Mouse (Mus musculus) kidney, embryonic 14.5 days (tissue): ENCODE data around the gene Efcab14. TPM values are rescaled to one million over a fixed set of nuclear protein-coding genes. Genes with fewer than 3 reads are reported as not detected.

Experiments
- ATAC-seq: fragments of 200-750 bp; cut with Nextera tagmentation; 2 replicates; pipeline ENCODE4 v1.8.0; 2017; ENCODE audit warnings: moderate number of reproducible peaks, mild to moderate bottlenecking, moderate TSS enrichment, moderate library complexity; ENCODE audit not compliant: low FRiP score, low TSS enrichment
- H3K27ac ChIP-seq: fragments of 300-500 bp; sonication (generic); 2 replicates; pipeline ENCODE4 v1.5.1; 2014; ENCODE audit warnings: low read depth, mild to moderate bottlenecking, low read length, moderate library complexity, mixed read lengths
- H3K27me3 ChIP-seq: fragments of 300-500 bp; sonication (generic); 2 replicates; pipeline ENCODE4 v1.6.1; 2014; ENCODE audit warnings: mild to moderate bottlenecking, low read length; ENCODE audit not compliant: control insufficient read depth, insufficient read depth
- H3K36me3 ChIP-seq: fragments of 300-500 bp; sonication (generic); 2 replicates; pipeline ENCODE4 v1.6.1; 2014; ENCODE audit warnings: low read length, mixed read lengths; ENCODE audit not compliant: control insufficient read depth, insufficient read depth
- H3K4me1 ChIP-seq: fragments of 300-500 bp; sonication (generic); 2 replicates; pipeline ENCODE4 v1.6.1; 2014; ENCODE audit warnings: low read length, mixed read lengths; ENCODE audit not compliant: control insufficient read depth, insufficient read depth
- H3K4me2 ChIP-seq: fragments of 300-500 bp; sonication (generic); replicated peaks from 2 replicates; pipeline ENCODE4 v1.6.1; 2014; ENCODE audit warnings: low read depth, mild to moderate bottlenecking, low read length
- H3K4me3 ChIP-seq: fragments of 300-500 bp; sonication (generic); 2 replicates; pipeline ENCODE4 v1.5.1; 2014; ENCODE audit warnings: mild to moderate bottlenecking, low read length
- H3K9ac ChIP-seq: fragments of 300-500 bp; sonication (generic); 2 replicates; pipeline ENCODE4 v1.6.1; 2014; ENCODE audit warnings: low read depth, mild to moderate bottlenecking, low read length, moderate library complexity
- H3K9me3 ChIP-seq: fragments of 300-500 bp; sonication (generic); 2 replicates; pipeline ENCODE4 v1.6.1; 2016; ENCODE audit warnings: low read length; ENCODE audit not compliant: control insufficient read depth
- WGBS: fragments of 180-500 bp; shearing (Covaris S2); extraction: QIAGEN DNeasy Blood & Tissue Kit; methylation state at CpG from one replicate; pipeline ENCODE4 v1.1.7; 2014; 5-methylcytosine and 5-hydroxymethylcytosine counted together
- polyA plus RNA-seq: library from polyadenylated mRNA; unstranded; fragments of >200 nt; fragmentation: Nextera tagmentation; extraction: Ambion mirVana; gene quantifications from 2 replicates; pipeline ENCODE4 v1.2.1, GENCODE M21; 2014

Efcab14 gene
- polyA plus RNA-seq, 1 experiment from 2014 or later = 54.1 TPM

DNA sequence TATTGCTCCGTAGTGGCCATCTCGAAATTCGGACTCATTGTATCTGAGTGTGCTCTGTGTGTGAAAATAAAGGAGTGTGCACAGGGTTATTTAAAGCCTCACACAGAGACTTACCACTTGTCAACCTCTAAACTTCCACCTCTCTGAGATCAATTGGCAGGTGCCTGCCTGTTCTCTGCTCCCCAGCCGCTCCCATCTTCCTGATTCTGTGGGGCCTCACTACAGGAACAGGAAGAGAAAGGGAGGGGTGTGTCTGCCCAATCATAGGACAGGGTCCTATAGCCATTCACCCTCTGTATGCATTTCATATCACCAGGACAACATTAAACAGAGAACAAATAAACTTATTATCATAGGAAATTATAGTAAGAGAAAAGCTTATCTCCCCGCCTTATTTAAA lies 3.8 kb upstream of the Efcab14 start:
- WGBS = 73% methylated on average over 5 of the region's 5 CpGs
- no peak overlapping the region for H3K4me2 ChIP-seq
- H3K36me3 ChIP-seq = no peaks in the 10 kb centered on the region
- H3K27me3 ChIP-seq = no peaks in the 10 kb centered on the region
- H3K4me3 ChIP-seq = no peak overlapping the region
- H3K9me3 ChIP-seq = no peaks in the 10 kb centered on the region
- no peak overlapping the region for H3K27ac ChIP-seq
- no peak for ATAC-seq
- no peak overlapping the region for H3K9ac ChIP-seq
- H3K4me1 ChIP-seq = peaks cover 7% of the 10 kb centered on the region

DNA sequence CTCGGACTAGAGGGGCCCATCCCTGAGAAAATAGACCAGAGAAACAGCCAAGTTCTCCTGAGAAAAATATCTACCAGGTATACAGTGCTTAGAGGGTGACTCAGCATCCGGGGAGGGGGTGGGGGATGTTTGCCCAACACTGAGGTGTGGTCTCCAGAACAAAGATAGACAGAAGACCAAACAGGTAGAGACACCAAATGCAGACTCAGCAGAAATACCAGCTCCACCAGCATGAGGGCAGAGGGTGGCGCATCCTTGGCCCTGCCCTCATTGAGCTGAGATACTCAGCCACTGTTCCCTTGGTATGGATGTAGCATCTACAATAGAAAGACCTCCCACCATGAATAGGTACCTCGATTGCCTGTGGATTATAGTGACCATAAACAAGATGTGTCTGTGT lies 2.7 kb upstream of the Efcab14 start:
- Histone ChIP-seq H3K4me2 (no peak overlapping the region), H3K27ac (no peak overlapping the region), H3K9ac (no peak overlapping the region), H3K4me1 (peaks cover 18% of the 10 kb centered on the region), H3K9me3 (no peaks in the 10 kb centered on the region), H3K36me3 (no peaks in the 10 kb centered on the region), H3K27me3 (no peaks in the 10 kb centered on the region), H3K4me3 (no peak overlapping the region)
- WGBS = 69% methylated on average over 4 of the region's 4 CpGs
- ATAC-seq = no peak

DNA sequence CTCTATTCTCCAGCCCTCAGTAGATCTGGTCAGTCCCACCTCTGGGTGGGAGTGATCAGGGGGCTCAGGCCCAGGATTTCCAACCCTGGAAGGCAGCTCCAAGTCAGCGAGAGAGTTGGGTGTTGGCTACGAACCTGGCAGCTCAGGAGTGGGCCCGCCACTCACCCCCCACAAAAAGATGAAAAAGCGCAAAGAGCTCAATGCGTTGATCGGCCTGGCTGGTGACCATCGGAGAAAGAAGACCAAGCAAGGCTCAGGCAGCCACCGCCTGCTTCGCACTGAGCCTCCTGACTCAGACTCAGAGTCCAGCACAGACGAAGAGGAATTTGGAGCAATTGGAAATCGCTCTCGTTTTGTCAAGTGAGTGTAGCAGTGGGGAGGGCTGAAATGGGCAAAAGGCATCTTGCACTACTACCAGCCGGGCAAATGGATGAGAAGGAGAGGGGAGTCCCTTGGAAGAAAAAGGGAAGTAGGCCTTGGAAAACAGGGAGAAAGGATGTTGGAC lies 989 bp downstream of the Efcab14 start:
- Histone ChIP-seq H3K4me2 (peak overlapping the region; percentile 68), H3K9me3 (no peaks in the 10 kb centered on the region), H3K4me3 (peak overlapping the region; percentile 83), H3K36me3 (peaks cover 20% of the 10 kb centered on the region), H3K27me3 (no peaks in the 10 kb centered on the region), H3K4me1 (peaks cover 20% of the 10 kb centered on the region), H3K27ac (no peak overlapping the region), H3K9ac (peak overlapping the region; percentile 87)
- no peak for ATAC-seq
- WGBS = 39% methylated on average over 13 of the region's 13 CpGs

DNA sequence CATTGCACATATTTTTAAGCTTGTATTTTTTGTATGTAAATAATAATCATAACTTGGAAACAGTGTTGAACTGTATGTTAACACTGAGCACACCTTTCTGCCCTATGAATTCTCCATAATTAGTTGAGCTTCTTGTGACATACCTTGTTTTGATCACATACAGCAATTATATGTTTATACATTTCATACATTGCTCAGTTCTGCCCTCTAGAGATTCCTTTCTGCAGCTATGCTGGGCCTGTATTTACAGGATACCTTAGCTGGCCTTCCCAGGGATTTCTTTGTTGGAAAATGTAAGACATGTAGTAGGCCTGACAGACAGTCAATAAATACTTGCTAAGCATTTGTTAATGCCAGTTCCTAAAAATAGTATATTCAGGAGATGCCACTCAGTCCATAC lies 5.1 kb downstream of the Efcab14 start:
- ATAC-seq = no peak
- H3K36me3 ChIP-seq = peaks cover 36% of the 10 kb centered on the region
- H3K4me3 ChIP-seq = no peak overlapping the region
- no peak overlapping the region for H3K9ac ChIP-seq
- no peaks in the 10 kb centered on the region for H3K27me3 ChIP-seq
- peaks cover 20% of the 10 kb centered on the region for H3K4me1 ChIP-seq
- no peak overlapping the region for H3K4me2 ChIP-seq
- H3K27ac ChIP-seq = no peak overlapping the region
- H3K9me3 ChIP-seq = no peaks in the 10 kb centered on the region

DNA sequence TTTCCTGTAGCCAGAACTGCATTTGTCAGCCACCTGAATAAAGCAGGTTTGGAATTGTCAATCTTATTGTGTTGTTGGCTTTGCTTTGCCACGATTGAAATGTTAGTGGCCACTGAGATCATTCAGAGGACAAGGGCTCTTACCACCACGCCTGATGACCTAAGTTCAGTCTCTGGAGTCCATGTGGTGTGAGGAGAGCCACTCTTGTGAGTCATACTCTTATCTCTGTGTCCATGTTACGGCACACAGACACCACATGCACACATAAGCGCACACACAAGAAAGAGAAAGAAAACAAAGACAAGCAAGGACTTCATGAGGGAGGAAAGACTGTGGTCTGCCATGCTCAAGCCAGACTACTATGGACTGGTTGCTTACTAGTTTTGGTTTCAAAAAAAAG lies 5.6 kb downstream of the Efcab14 start:
- H3K4me2 ChIP-seq = no peak overlapping the region
- H3K4me3 ChIP-seq = no peak overlapping the region
- no peak overlapping the region for H3K9ac ChIP-seq
- no peak overlapping the region for H3K27ac ChIP-seq
- peaks cover 41% of the 10 kb centered on the region for H3K36me3 ChIP-seq
- ATAC-seq = no peak
- peaks cover 19% of the 10 kb centered on the region for H3K4me1 ChIP-seq
- no peaks in the 10 kb centered on the region for H3K9me3 ChIP-seq
- 88% methylated on average over 4 of the region's 4 CpGs for WGBS
- no peaks in the 10 kb centered on the region for H3K27me3 ChIP-seq

DNA sequence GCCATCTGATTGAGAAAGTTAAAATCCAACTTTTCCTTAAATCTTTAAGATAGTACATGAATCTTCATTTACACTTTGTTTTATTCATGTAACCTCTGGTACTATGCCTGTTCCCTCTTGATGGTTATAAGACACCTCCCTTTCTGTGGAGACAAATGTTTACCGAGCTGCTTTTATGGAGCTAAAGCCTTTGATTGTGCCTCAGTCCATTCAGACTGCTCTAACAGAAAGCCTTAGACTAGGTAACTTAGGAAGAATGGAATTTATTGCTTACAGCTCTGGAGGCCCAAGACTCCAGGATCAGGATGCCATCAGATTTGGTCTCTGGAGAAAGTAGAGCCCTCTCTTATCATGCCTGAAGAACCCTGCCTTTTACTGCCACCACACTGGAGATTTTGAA lies 10.6 kb downstream of the Efcab14 start:
- Histone ChIP-seq H3K4me3 (no peak overlapping the region), H3K27me3 (no peaks in the 10 kb centered on the region)
- no peak for ATAC-seq

DNA sequence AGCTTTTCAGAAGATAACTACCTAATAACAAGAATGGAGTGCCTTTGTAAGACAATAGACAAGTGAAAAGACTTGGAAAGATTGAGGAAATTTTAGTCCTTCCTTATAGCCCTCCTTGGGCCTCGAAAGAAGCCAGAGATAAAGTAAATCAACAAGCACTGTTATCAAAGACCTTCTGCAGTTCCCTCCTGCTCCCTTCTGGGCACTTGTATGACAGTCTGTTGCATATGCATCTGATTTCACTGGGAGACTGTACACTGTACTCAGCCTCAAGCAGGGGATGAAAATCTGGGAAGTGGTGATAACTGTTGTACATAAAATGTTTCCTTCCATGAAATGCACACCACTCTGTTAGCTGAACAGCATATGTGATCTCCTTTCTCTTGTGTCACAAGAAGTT lies 11.8 kb downstream of the Efcab14 start:
- no peak overlapping the region for H3K4me2 ChIP-seq
- H3K27ac ChIP-seq = no peak overlapping the region
- no peaks in the 10 kb centered on the region for H3K27me3 ChIP-seq
- H3K9me3 ChIP-seq = no peaks in the 10 kb centered on the region
- no peak for ATAC-seq
- peaks cover 51% of the 10 kb centered on the region for H3K36me3 ChIP-seq
- H3K9ac ChIP-seq = no peak overlapping the region
- WGBS = 83% methylated on average over 1 of the region's 1 CpGs
- no peaks in the 10 kb centered on the region for H3K4me1 ChIP-seq
- H3K4me3 ChIP-seq = no peak overlapping the region

More for the DNA sequence above, 10.6 kb downstream of the Efcab14 start:
- H3K4me1 ChIP-seq = no peaks in the 10 kb centered on the region
- H3K4me2 ChIP-seq = no peak overlapping the region
- H3K36me3 ChIP-seq = peaks cover 42% of the 10 kb centered on the region; the same call in 1 of the 2 replicates
- WGBS = 15% methylated on average over 1 of the region's 1 CpGs
- no peak overlapping the region for H3K27ac ChIP-seq
- H3K9me3 ChIP-seq = no peaks in the 10 kb centered on the region
- no peak overlapping the region for H3K9ac ChIP-seq

DNA sequence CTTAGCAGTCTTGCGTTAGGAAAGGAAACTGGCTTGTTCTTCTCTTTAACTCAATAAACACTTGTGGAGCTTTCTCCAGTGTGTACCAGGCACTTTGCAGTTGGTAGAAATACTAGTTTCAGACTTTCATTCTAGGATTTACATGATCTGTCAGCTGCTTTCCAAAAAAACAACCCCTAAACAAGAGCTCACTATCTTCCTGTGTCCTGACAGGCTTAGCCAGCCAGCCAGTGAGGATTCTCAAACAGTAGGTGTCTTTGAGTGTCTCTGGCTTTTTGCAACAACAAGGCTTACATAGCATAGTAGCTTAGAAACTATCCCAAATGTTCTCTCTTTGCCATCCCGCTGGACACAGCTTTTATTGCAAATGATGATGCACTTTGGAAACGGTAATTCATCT lies 16.6 kb downstream of the Efcab14 start:
- H3K36me3 ChIP-seq = peaks cover 36% of the 10 kb centered on the region
- H3K9me3 ChIP-seq = no peaks in the 10 kb centered on the region
- no peak overlapping the region for H3K4me2 ChIP-seq
- no peak overlapping the region for H3K27ac ChIP-seq
- WGBS = 94% methylated on average over 3 of the region's 3 CpGs
- H3K4me1 ChIP-seq = no peaks in the 10 kb centered on the region
- no peaks in the 10 kb centered on the region for H3K27me3 ChIP-seq
- ATAC-seq = no peak
- H3K9ac ChIP-seq = no peak overlapping the region
- no peak overlapping the region for H3K4me3 ChIP-seq

DNA sequence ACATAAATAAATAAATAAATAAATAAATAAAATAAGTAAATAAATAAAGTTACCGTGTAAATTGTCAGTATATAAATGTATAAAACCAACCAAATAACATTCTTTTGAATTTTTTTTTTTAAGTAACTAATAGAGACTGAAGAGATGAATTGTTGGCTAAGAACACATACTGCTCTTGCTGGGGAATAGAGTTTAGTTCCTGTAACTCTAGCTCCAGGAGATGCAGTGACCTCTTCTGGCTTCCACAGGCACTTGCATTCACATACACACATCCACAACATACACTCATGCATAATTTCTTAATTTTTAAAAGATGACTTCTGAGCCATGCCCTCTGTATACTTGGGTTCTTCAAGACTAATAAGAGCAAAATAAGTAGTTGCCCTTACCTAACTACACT lies 17.3 kb downstream of the Efcab14 start:
- H3K9me3 ChIP-seq = no peaks in the 10 kb centered on the region
- H3K4me2 ChIP-seq = no peak overlapping the region
- H3K4me1 ChIP-seq = no peaks in the 10 kb centered on the region
- no peak overlapping the region for H3K9ac ChIP-seq
- no peaks in the 10 kb centered on the region for H3K27me3 ChIP-seq
- H3K36me3 ChIP-seq = peaks cover 35% of the 10 kb centered on the region
- H3K27ac ChIP-seq = no peak overlapping the region
- 78% methylated on average over 1 of the region's 1 CpGs for WGBS
- no peak overlapping the region for H3K4me3 ChIP-seq
- ATAC-seq = no peak
